Mouse (Mus musculus): ENCODE measurements around the gene Il1rl1.

Gene Il1rl1

GRCm38 (mm10) chr1:40473640-40474039 is 44.3 kb downstream of the Il1rl1 start:
- peak; percentile 39 for DNase-seq (ENCODE audit: low read depth, low spot score)
- Histone ChIP-seq H3K27me3 (ENCODE audit: control insufficient read depth, insufficient read depth, low read length, poor library complexity, severe bottlenecking) (no peaks in the 10 kb centered on the region), H3K36me3 (ENCODE audit: control insufficient read depth, insufficient read depth, low read length, poor library complexity, severe bottlenecking) (no peaks in the 10 kb centered on the region)

DNA sequence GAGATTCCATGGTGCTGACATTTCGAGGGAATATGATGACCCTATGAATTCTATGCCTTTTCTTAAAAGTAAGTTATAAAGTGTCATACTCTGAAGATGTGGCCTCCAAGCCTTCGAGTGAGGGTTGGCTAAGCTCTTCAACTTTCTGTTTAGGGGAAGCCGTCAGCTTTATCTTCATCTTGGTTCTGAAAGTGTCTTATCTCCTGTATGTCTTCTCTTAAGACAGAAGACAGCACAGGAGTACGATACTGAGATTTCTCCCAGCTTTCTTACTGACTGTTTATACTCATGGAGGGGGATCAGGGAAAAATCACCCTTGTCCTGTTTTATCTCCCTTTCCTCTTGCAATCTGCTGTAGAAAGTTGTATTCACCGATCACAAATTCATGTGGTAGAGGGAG is 45.0 kb downstream of the Il1rl1 start:
- Histone ChIP-seq H3K36me3 (ENCODE audit: control insufficient read depth, insufficient read depth, low read length, poor library complexity, severe bottlenecking) (no peaks in the 10 kb centered on the region), H3K27me3 (ENCODE audit: control insufficient read depth, insufficient read depth, low read length, poor library complexity, severe bottlenecking) (no peaks in the 10 kb centered on the region)
- DNase-seq (ENCODE audit: low read depth, low spot score): no peak

DNA sequence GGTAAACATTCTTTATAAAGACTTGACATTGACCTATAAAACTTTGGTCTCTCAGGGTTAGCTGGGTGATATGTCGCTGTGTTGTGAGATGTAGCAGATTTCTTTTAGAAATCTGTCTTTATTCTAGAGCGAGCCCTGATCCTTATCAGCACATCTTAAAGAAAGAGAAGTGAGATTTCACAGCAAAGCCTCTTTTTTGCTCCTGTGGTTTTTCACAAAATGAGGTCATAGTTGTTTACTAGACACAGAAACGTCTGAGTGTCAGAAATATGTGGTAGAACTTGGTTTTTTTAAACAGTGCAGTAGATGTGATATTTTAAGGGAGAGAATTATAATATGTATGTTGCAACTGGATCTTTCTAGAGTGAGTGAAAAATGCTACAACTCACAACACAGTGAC is 46.3 kb downstream of the Il1rl1 start:
- H3K27me3 ChIP-seq (ENCODE audit: control insufficient read depth, insufficient read depth, low read length, poor library complexity, severe bottlenecking): no peaks in the 10 kb centered on the region
- H3K36me3 ChIP-seq (ENCODE audit: control insufficient read depth, insufficient read depth, low read length, poor library complexity, severe bottlenecking): no peaks in the 10 kb centered on the region
- DNase-seq (ENCODE audit: low read depth, low spot score): peak; percentile 22

DNA sequence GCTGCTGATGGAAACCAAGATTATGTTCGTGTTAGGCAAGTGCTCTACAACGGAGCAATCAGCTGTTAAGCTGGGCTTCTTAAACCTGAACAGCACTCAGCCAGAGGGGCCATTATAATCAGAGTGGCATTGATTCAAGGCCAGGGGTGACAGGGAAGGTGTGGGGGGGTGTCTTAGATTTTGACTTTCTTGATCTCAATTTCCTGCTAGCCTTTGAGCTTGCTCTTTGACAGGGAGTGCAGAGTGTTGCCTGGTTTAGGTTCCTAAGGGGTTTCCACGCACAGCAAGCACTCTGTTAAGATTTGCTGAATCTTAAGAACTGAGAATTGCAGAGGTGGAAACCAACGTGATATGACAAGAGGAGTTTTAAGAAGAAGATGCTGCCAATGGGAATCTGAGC is 47.4 kb downstream of the Il1rl1 start:
- no peak for DNase-seq (ENCODE audit: low read depth, low spot score)

GRCm38 (mm10) chr1:40479505-40479923 is 50.1 kb downstream of the Il1rl1 start:
- no peaks in the 10 kb centered on the region for H3K27me3 ChIP-seq (ENCODE audit: control insufficient read depth, insufficient read depth, low read length, poor library complexity, severe bottlenecking)
- no peaks in the 10 kb centered on the region for H3K36me3 ChIP-seq (ENCODE audit: control insufficient read depth, insufficient read depth, low read length, poor library complexity, severe bottlenecking)
- peak; percentile 41 for DNase-seq (ENCODE audit: low read depth, low spot score)

More for the DNA sequence above, 47.4 kb downstream of the Il1rl1 start:
- Histone ChIP-seq H3K36me3 (ENCODE audit: control insufficient read depth, insufficient read depth, low read length, poor library complexity, severe bottlenecking) (no peaks in the 10 kb centered on the region), H3K27me3 (ENCODE audit: control insufficient read depth, insufficient read depth, low read length, poor library complexity, severe bottlenecking) (no peaks in the 10 kb centered on the region)

DNA sequence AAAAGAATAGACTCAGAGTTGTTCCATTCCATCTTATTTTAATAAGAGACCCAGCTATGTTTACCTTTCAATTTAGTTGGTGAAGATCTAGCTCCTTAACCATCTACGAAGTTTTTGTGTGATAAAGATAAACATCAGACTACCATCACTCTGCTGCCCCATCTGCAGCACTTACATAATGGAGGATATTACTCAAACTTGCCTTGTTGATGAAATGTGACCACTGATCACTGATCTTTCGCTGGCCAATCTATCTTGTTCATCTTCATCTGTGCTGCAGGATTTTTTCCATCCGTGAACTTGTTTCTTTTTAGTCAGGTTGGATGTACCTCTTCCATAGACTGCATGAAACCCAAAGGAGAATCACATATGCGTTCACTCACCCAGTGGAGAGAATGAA is 65.2 kb downstream of the Il1rl1 start:
- DNase-seq (ENCODE audit: low read depth, low spot score): no peak
- H3K36me3 ChIP-seq (ENCODE audit: control insufficient read depth, insufficient read depth, low read length, poor library complexity, severe bottlenecking): no peaks in the 10 kb centered on the region
- H3K27me3 ChIP-seq (ENCODE audit: control insufficient read depth, insufficient read depth, low read length, poor library complexity, severe bottlenecking): no peaks in the 10 kb centered on the region

- no peaks in the 10 kb centered on the region for H3K36me3 ChIP-seq (ENCODE audit: control insufficient read depth, insufficient read depth, low read length, poor library complexity, severe bottlenecking)
- no peaks in the 10 kb centered on the region for H3K27me3 ChIP-seq (ENCODE audit: control insufficient read depth, insufficient read depth, low read length, poor library complexity, severe bottlenecking)
- no peak for DNase-seq (ENCODE audit: low read depth, low spot score)
Measured at GRCm38 (mm10) chr1:40499708-40500107, 70.3 kb downstream of the Il1rl1 start.

GRCm38 (mm10) chr1:40501126-40501525 is 71.8 kb downstream of the Il1rl1 start:
- DNase-seq (ENCODE audit: low read depth, low spot score): no peak
- H3K36me3 ChIP-seq (ENCODE audit: control insufficient read depth, insufficient read depth, low read length, poor library complexity, severe bottlenecking): no peaks in the 10 kb centered on the region
- no peaks in the 10 kb centered on the region for H3K27me3 ChIP-seq (ENCODE audit: control insufficient read depth, insufficient read depth, low read length, poor library complexity, severe bottlenecking)

GRCm38 (mm10) chr1:40501546-40502398 is 72.4 kb downstream of the Il1rl1 start:
- H3K36me3 ChIP-seq (ENCODE audit: control insufficient read depth, insufficient read depth, low read length, poor library complexity, severe bottlenecking): no peaks in the 10 kb centered on the region
- no peaks in the 10 kb centered on the region for H3K27me3 ChIP-seq (ENCODE audit: control insufficient read depth, insufficient read depth, low read length, poor library complexity, severe bottlenecking)
- no peak for DNase-seq (ENCODE audit: low read depth, low spot score)

- no peaks in the 10 kb centered on the region for H3K27me3 ChIP-seq (ENCODE audit: control insufficient read depth, insufficient read depth, low read length, poor library complexity, severe bottlenecking)
- DNase-seq (ENCODE audit: low read depth, low spot score): no peak
- no peaks in the 10 kb centered on the region for H3K36me3 ChIP-seq (ENCODE audit: control insufficient read depth, insufficient read depth, low read length, poor library complexity, severe bottlenecking)
Measured at GRCm38 (mm10) chr1:40504548-40504947, 75.2 kb downstream of the Il1rl1 start.
